Comparison of ENCODE assay signal across 26 mouse cellular contexts in genomic region chr3:103572526-103572925, GRCm38 (mm10). TPM values are rescaled to one million over a fixed set of nuclear protein-coding genes. Genes with fewer than 3 reads are reported as not detected.
DNase-seq lines count a peak whose midpoint lies in the region; ATAC-seq and TF ChIP-seq lines count a peak whose summit lies in the region.
"Had no signal": no experiment of that assay in that cellular context is flagged by ENCODE, and none has a peak within 500 bp of the region (broad histone marks: within the 10 kb centered on the region; RNA-seq: fewer than 3 reads in every experiment).

No protein-coding gene starts in this region.

- DNase-seq in cerebellum, adult 11 months: peak; percentile 29
- no peak for DNase-seq in cerebellum, postnatal 36 days
- no peak for DNase-seq in hindbrain, postnatal 0 days (ENCODE audit: low spot score)
- peak; percentile 35 for DNase-seq in MN1 (ENCODE audit: low spot score)
- peak; percentile 60 for DNase-seq in cerebellum, adult 9-11 months
- no peak for DNase-seq in embryo, embryonic 11 days
- no peak for DNase-seq in kidney, adult 11 months
- DNase-seq: adrenal gland, adult 2 months; adrenal gland, postnatal 14 days; gastrocnemius, adult 2 months; gastrocnemius, postnatal 14 days; heart, adult 2 months; heart, postnatal 14 days; heart, postnatal 4 days; kidney, adult 18-20 months; kidney, adult 9 months had no signal

- H3K9me3 ChIP-seq in hindbrain, postnatal 0 days (ENCODE audit: low read length): no peaks in the 10 kb centered on the region
- no peaks in the 10 kb centered on the region for H3K9me3 ChIP-seq in hindbrain, embryonic 16.5 days (ENCODE audit: control insufficient read depth, low read length)
- H3K9me3 ChIP-seq: embryonic facial prominence, embryonic 12.5 days; embryonic facial prominence, embryonic 15.5 days; heart, embryonic 10.5 days; heart, embryonic 13.5 days; intestine, embryonic 15.5 days had no signal

- H3K4me2 ChIP-seq in hindbrain, postnatal 0 days (ENCODE audit: low read depth, low read length): no peak overlapping the region
- no peak overlapping the region; the same call in 1 of the 2 replicates for H3K4me2 ChIP-seq in hindbrain, embryonic 16.5 days (ENCODE audit: low read length)
- H3K4me2 ChIP-seq: embryonic facial prominence, embryonic 12.5 days; embryonic facial prominence, embryonic 15.5 days; heart, embryonic 13.5 days had no signal

- no peak for ATAC-seq in hindbrain, postnatal 0 days
- ATAC-seq in hindbrain, embryonic 16.5 days: no peak
- ATAC-seq: forebrain, embryonic 14.5 days; intestine, embryonic 15.5 days; Patski had no signal

- WGBS in hindbrain, postnatal 0 days: 70% methylated on average over 4 of the region's 4 CpGs
- 72% methylated on average over 4 of the region's 4 CpGs for WGBS in hindbrain, embryonic 16.5 days

- H3K9ac ChIP-seq in hindbrain, postnatal 0 days (replicated peaks; ENCODE audit: low read length): no peak overlapping the region
- no peak overlapping the region for H3K9ac ChIP-seq in hindbrain, embryonic 16.5 days (ENCODE audit: low read depth, low read length)
- H3K9ac ChIP-seq: embryonic facial prominence, embryonic 12.5 days; embryonic facial prominence, embryonic 15.5 days; heart, embryonic 13.5 days; intestine, embryonic 15.5 days had no signal

- H3K4me3 ChIP-seq in hindbrain, postnatal 0 days (ENCODE audit: low read length): no peak overlapping the region
- H3K4me3 ChIP-seq in hindbrain, embryonic 16.5 days (ENCODE audit: low read length): no peak overlapping the region
- H3K4me3 ChIP-seq: embryonic facial prominence, embryonic 12.5 days; embryonic facial prominence, embryonic 15.5 days; gastrocnemius, adult 2 months; heart, adult 2 months; heart, embryonic 13.5 days; intestine, embryonic 15.5 days had no signal

- no peak for TF ChIP-seq CTCF in hindbrain, postnatal 0 days (IDR thresholded peaks at IDR 0.05; ENCODE audit: low read depth)

- H3K27ac ChIP-seq in hindbrain, postnatal 0 days: 0 out of 2 replicates have a peak overlapping the region, but pooled peaks have one; percentile 2
- H3K27ac ChIP-seq in hindbrain, embryonic 16.5 days (ENCODE audit: low read depth, low read length): no peak overlapping the region
- H3K27ac ChIP-seq: embryonic facial prominence, embryonic 12.5 days; embryonic facial prominence, embryonic 15.5 days; gastrocnemius, adult 2 months; heart, adult 2 months; heart, embryonic 10.5 days; heart, embryonic 13.5 days; hindbrain, embryonic 14.5 days; intestine, embryonic 15.5 days had no signal

- H3K4me1 ChIP-seq in hindbrain, postnatal 0 days (ENCODE audit: insufficient read depth, low read length): peaks cover 24% of the 10 kb centered on the region
- peaks cover 38% of the 10 kb centered on the region for H3K4me1 ChIP-seq in hindbrain, embryonic 16.5 days (ENCODE audit: control insufficient read depth, insufficient read depth, low read depth, low read length)

- H3K27me3 ChIP-seq in hindbrain, postnatal 0 days (ENCODE audit: insufficient read depth, low read length): peaks cover 16% of the 10 kb centered on the region; the same call in 1 of the 2 replicates
- no peaks in the 10 kb centered on the region for H3K27me3 ChIP-seq in hindbrain, embryonic 16.5 days (replicated peaks; ENCODE audit: control insufficient read depth, insufficient read depth, low read length)

- H3K36me3 ChIP-seq in hindbrain, postnatal 0 days (ENCODE audit: insufficient read depth, low read length): no peaks in the 10 kb centered on the region
- H3K36me3 ChIP-seq in hindbrain, embryonic 16.5 days (ENCODE audit: control insufficient read depth, insufficient read depth, low read length): no peaks in the 10 kb centered on the region
- H3K36me3 ChIP-seq: embryonic facial prominence, embryonic 12.5 days; embryonic facial prominence, embryonic 15.5 days; heart, embryonic 10.5 days; heart, embryonic 13.5 days; intestine, embryonic 15.5 days had no signal

RNA-seq across cellular contexts. Expression of gene Syt6, which starts 2.5 kb away (rescaled TPM):
- total RNA-seq in hindbrain, postnatal 0 days (2014; rRNA removed): 32.6 and 43.6 TPM in 2 replicates
- 9.1 and 10.1 TPM in 2 replicates for polyA plus RNA-seq in hindbrain, postnatal 0 days (2015; fragmentation: Nextera tagmentation; extraction: Ambion mirVana)
- polyA plus RNA-seq in hindbrain, embryonic 16.5 days (2015; fragmentation: Nextera tagmentation; extraction: Ambion mirVana): 10.8 and 14.1 TPM in 2 replicates
- total RNA-seq: adrenal gland, adult 2 months; adrenal gland, postnatal 14 days; gastrocnemius, adult 2 months; gastrocnemius, postnatal 14 days; heart, postnatal 14 days; heart, postnatal 4 days had no signal
- polyA plus RNA-seq: adrenal gland, adult 2 months; gonadal fat pad, adult 2 months; heart, adult 2 months; Patski had no signal

Comparison
In these comparisons a context has a peak if more than half of its experiments do, and no peak if none do; other contexts are left out.
1. DNase-seq: peak in cerebellum, adult 11 months (single experiment), MN1 (single experiment) and cerebellum, adult 9-11 months (single experiment); none in cerebellum, postnatal 36 days (0 of 2), hindbrain, postnatal 0 days (single experiment), embryo, embryonic 11 days (single experiment) and kidney, adult 11 months (single experiment).